Mouse (Mus musculus) c-Kit-positive CD71-negative TER-119-negative erythroid progenitor cells, embryonic 14.5 days (primary cell): ENCODE results near the gene Hsdl1.

ENCODE experiments used
- DNase-seq: peaks from one replicate; pipeline ENCODE4 v3.0.0-alpha.2; 2013; ENCODE audit warnings: low read depth

Gene Hsdl1

DNA sequence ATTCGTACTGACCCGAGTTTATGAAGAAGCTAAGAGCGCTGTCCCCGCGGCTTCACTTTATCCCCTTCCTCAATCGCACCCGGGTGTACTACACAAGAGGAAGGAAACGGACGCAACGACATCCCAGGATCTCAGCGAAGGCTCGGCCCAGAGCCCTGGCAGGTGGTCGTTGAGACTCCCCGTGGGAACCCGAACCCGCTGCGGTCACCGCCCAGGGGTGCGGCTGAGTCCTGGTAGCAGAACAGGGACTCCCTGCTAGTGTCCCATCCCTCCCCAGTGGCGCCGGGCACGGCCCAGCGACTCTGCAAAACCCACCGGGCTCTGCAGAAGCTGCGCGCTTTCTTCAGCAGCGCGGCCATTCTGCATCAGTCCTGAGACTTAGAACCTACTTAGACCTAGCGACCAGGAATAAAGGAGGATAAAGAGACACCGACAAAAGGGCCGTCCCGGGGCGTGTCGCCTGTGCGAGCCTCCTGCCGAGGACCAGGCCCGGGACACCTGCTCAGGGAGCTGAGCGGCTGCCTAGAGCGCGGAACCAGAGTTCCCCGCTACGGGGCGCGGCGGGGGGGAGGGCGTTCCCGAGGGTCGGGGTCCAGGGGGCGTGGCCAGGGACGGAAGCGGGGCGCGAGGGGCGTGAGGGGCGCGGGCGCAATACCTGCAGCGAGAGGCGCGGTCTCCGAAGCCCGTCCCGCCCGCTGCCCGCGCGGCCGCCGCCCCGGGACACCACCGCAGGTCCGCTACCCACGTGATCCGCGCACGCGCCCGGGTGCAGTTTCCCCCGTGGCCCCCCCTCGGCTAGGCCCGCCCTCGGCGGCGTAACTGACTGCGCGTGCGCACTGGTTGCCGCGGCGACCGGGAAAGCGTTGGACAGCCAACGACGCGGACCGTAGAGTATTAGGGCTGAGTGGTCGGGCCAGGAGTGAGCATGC is at the start of gene Hsdl1, which contains the start of gene Dnaaf1:
Hsdl1 (minus strand) TSS at position 747 of the 929 bp plus-strand sequence.
Dnaaf1 (plus strand) TSS at position 799 of the 929 bp plus-strand sequence.
- peak; percentile 77 for DNase-seq

DNA sequence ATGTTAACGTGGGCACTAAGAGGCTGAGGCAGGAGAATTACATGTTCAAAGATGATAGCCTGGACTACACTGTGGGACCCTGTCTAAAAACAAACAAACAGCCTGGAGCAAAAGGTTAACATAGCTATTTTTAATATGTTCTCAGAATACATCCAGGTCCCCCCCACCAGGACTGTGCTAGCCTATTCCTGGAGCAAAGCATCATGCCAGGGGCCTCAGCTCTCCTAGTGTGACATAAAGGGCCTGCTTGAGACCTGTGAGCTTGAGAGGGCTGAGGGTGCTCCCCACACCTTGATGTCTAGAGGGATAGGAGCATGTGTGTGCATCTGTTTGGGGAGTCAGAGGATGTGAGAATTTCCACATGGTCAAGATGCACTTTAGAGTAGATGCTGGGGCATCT is 48.8 kb upstream of the Hsdl1 start:
- DNase-seq: no peak

DNA sequence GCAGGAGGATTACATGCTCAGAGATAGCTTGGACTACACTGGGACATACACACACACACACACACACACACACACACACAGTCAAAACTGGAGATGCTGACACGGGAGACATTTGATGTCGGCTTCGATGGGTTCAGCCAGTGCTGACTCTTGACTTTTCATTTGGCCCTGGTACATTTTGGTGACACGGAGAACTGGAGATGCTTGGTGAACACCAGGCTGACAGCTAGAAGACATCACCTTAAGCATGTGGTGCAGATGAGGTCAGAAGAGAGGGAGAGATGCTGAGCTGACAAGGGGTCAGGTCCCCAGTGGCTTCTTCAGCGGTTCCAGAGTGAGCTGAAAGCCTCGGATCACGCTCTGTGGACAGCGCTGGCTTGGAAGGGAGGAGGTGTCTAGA is 48.1 kb upstream of the Hsdl1 start:
- no peak for DNase-seq

GRCm38 (mm10) chr8:119622555-119622954 is 47.6 kb upstream of the Hsdl1 start:
- DNase-seq: no peak

DNA sequence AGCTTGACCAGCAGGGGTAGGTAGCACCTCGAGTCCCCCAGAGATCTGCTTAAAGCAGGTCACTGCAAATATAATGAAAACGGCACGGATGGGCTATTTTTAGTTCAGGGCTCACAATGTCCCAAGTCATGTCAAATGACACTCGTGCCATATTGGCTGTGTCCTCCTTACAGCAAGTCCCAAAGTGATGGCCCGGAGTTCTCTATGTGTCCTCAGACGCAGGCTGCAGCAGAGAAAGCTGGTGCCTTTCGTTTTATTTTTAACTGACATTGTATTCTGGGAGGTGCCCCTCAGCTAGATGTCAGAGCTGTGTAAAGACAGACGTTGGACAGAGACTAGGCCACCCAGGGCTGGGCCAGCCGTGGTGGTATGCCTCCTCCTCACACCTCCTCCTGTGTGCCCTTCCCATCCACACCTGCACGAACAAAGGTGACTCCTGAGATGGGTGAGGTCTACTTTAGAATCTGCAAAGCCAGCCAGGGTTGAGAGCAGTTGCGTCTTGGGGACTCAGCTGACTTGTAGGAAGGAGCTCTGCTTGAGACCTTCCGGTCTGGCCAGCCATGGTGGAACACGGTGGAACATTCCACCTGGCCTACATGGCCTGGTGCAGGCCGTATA is 46.0 kb upstream of the Hsdl1 start:
- no peak for DNase-seq

- DNase-seq: no peak
Observed at GRCm38 (mm10) chr8:119620116-119620840, 45.3 kb upstream of the Hsdl1 start.

DNA sequence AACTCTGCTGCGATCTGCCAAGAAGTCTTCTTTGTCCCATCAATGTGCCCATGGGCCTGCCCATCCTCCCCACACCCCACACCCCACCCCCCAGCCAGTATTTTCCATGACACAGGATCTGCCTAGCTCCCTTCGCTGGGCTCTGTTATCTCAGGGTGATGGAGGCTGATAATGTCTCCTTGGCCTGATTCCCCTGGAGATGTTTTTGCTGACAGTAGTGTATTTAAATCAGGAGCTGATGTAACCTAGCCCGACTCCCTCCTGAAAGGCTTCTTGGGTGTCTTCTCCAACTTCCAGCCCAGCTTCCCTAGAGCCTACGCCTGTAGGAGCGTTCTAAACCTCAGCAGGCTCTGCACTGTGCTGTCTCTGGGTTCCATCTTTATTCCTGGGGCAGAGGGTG is 43.9 kb upstream of the Hsdl1 start:
- no peak for DNase-seq

DNA sequence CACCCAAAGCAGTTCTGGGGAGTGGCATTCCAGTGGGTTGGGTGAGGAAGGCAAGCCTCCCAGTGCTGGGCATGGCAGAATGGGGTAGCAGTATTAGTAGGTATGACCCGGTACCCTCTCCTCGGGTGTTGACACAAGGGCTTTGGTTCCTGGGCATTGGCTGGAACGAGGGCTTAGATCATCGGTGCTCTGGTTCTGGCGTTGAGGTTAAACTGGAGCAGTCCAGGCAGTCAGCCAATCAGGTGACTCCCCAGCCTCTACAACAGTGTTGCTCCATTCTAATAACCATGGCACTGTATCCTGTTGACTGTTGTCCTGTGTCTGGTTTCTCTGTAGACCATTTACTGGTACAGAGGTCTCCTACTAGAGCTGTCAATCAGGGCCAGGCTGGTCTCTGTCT is 42.6 kb upstream of the Hsdl1 start:
- DNase-seq: no peak

DNA sequence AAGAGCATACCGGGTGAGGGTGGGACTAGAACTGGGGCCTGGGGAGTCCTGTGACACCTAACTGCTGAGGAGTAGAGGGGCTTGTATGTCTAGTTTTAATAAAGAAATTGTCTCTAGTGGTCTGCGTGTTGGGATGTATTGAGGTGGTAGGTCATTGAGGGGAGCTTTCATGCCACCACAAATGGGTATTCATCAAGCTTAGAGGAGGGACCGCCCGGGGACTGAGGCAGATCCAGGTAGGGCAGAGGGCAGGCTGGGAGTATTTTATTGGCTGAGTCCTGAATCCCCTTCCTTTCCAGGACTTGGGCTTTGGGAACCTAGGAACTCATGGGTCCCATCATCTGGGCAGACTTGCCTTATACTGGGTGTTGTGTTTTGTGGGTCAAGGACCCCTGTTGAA is 41.8 kb upstream of the Hsdl1 start:
- DNase-seq: no peak

DNA sequence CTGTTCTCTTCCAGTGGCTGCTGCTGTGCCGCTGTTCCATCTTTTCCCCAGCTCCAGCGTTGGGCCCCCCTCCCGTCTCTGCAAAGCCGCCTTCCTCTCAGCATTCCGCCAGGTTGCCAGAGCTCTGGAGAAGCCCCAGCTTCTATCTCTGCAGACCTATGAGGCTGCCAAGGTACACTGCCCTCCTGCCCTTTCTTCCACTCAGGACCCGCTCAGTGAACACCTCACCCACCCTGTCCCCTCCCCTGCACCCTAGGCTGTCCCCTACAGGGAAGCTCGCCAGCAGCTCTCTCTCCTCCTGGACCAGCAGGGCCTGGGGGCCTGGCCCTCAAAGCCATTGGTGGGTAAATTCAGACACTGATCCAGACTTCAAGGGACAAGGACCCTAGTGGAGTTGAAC is 41.4 kb upstream of the Hsdl1 start:
- DNase-seq: no peak

- DNase-seq: no peak
Observed at GRCm38 (mm10) chr8:119615096-119615495, 40.1 kb upstream of the Hsdl1 start.

GRCm38 (mm10) chr8:119612471-119612870 is 37.5 kb upstream of the Hsdl1 start, which contains the start of gene Adad2:
Gene Adad2, plus strand, starts transcription at chr8:119612747.
- DNase-seq: no peak

DNA sequence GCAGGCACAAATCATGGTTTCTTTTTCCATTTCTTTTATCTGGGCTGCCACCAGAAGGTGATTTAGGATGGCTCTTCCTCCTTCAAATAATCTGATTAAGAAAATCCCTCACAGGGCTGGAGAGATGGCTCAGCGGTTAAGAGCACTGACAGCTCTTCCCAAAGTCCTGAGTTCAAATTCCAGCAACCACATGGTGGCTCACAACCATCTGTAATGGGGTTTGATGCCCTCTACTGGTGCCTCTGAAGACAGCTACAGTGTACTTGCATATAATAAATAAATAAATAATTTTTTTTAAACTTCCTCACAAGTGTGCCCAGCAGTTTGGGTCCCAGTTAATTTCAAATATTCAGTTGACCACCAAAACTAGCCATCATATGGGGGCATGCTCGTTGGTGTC is 31.2 kb upstream of the Hsdl1 start:
- no peak for DNase-seq

DNA sequence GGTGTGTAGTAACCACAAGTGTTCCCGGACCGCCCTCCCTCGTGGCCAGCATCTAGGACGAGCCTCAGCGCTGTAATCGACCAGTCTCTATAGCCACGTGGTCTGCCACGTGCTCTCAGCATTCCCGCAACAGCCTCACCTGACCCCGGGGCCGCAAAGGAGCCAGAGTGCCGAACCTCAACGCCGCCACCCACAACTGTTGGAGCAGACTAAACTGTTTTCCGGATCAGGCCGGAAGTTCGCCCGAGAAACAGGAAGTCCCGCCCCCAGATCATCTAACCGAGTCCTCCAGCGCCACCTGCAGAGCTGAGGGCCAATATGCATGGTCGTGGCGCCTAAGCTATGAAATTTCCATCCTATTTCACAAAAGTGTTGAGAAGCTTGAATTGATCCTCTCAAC is 30.0 kb upstream of the Hsdl1 start, which contains the start of gene Taf1c:
Taf1c (minus strand) TSS at position 227 of the 400 bp plus-strand sequence.
- peak; percentile 93 for DNase-seq

GRCm38 (mm10) chr8:119604398-119604803 is 29.4 kb upstream of the Hsdl1 start:
- DNase-seq: peak; percentile 13

DNA sequence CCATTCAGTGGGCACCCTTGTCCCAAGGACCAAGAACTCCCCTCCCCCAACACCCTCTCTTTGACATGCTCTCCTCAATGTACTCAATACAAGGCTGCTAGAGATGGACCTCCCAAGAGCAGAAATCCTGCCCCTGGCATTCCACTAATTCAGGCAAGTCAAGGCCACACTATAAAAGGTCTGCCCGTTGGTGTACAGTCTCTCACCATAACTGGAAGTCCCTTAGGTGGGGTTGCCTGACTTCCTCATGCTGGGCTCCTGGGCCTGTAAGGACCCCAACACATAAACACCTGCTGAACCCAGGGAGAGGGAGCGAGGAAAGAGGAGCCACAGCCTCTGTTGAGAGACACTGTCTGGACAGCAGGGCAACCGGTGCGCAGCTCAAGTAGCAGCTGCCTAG is 28.8 kb upstream of the Hsdl1 start:
- DNase-seq: no peak

- no peak for DNase-seq
Observed at GRCm38 (mm10) chr8:119591456-119591855, 16.5 kb upstream of the Hsdl1 start.

DNA sequence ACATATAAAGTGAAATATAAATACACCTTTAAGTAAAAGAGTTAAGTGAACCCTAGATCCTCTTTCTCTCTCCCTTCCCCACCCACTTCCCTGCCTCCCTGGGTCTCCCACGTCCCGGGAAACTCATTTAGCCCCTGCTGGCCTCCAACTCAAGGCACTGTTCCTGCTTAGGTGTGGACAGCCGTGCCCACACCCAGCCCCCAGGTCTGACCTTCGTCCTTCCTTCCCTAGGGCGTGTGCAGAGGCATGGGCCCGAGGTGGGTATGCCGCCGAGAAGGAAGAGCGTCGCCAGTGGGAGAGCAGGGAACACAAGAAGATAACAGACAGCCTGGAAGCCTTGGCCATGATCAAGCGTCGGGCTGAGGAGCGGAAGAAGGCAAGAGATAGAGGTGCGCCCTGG is 15.4 kb upstream of the Hsdl1 start:
- DNase-seq: no peak

DNA sequence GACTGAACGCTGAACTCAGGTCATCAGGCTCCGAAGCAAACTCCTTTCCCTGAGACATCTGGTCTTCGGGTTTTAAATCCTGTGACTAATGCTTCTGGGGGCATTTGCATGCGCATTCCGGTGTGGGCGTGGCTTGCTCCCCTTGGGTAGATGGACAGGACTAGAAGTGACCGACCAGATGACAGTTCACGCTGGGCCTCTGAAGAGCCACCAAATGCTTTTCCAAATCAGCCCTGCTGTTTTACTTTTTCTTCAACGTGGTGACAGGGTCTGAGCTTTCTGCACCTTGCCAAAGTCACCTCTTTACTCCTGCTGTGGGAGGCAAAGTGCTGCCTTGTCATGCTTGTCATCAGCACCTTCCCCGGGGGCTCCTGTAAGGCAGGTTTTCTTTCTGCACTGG is 13.9 kb upstream of the Hsdl1 start:
- DNase-seq: no peak

DNA sequence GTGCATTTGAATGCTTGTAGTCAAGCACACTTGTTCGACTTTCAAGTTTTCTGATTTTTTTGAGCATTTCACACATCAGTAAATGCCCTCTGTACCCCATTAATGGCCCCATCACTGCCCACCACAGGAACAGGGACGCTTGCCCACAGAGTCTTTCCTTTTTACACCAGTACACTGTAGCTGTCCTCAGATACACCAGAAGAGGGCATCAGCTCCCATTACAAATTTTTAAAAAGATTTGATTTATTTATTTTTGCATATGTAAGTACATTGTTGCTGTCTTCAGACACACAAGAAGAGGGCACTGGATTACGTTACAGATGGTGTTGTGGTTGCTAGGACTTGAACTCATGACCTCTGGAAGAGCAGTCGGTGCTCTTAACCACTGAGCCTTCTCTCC is 13.3 kb upstream of the Hsdl1 start:
- DNase-seq: no peak

- no peak for DNase-seq
Observed at GRCm38 (mm10) chr8:119585901-119586300, 10.9 kb upstream of the Hsdl1 start.

GRCm38 (mm10) chr8:119580441-119581161 is 5.6 kb upstream of the Hsdl1 start:
- no peak for DNase-seq
